Mouse (Mus musculus) lung, embryonic 16.5 days (tissue): ENCODE results near the gene 1700012B07Rik. TPM values are rescaled to one million over a fixed set of nuclear protein-coding genes. Genes with fewer than 3 reads are reported as not detected.

Experiments used
- ATAC-seq: fragments of 200-750 bp; cut with Nextera tagmentation; 2 replicates; pipeline ENCODE4 v1.8.0; 2017; ENCODE audit warnings: low read depth, mild to moderate bottlenecking, moderate library complexity
- H3K27ac ChIP-seq: fragments of 300-500 bp; sonication (generic); 2 replicates; pipeline ENCODE4 v1.5.1; 2014; ENCODE audit warnings: mild to moderate bottlenecking, control low read depth, low read length
- H3K27me3 ChIP-seq: fragments of 300-500 bp; sonication (generic); 2 replicates; pipeline ENCODE4 v1.6.1; 2014; ENCODE audit warnings: low read depth, low read length, mixed read lengths; ENCODE audit not compliant: control insufficient read depth, insufficient read depth
- H3K36me3 ChIP-seq: fragments of 300-500 bp; sonication (generic); 2 replicates; pipeline ENCODE4 v1.6.1; 2014; ENCODE audit warnings: low read length; ENCODE audit not compliant: control insufficient read depth, insufficient read depth
- H3K4me1 ChIP-seq: fragments of 300-500 bp; sonication (generic); replicated peaks from 2 replicates; pipeline ENCODE4 v1.6.1; 2014; ENCODE audit warnings: low read length, mixed read lengths; ENCODE audit not compliant: control insufficient read depth, insufficient read depth
- H3K4me2 ChIP-seq: fragments of 300-500 bp; sonication (generic); 2 replicates; pipeline ENCODE4 v1.6.1; 2014; ENCODE audit warnings: low read depth, low read length, control low read depth
- H3K4me3 ChIP-seq: fragments of 300-500 bp; sonication (generic); 2 replicates; pipeline ENCODE4 v1.5.1; 2014; ENCODE audit warnings: mild to moderate bottlenecking, low read length, control low read depth
- H3K9ac ChIP-seq: fragments of 300-500 bp; sonication (generic); 2 replicates; pipeline ENCODE4 v1.6.1; 2014; ENCODE audit warnings: low read length, control low read depth
- H3K9me3 ChIP-seq: fragments of 300-500 bp; sonication (generic); 2 replicates; pipeline ENCODE4 v1.6.1; 2016; ENCODE audit warnings: low read length; ENCODE audit not compliant: control insufficient read depth
- WGBS: fragments of 180-500 bp; shearing (Covaris S2); extraction: QIAGEN DNeasy Blood & Tissue Kit; methylation state at CpG from one replicate; pipeline ENCODE4 v1.1.7; 2014; 5-methylcytosine and 5-hydroxymethylcytosine counted together
- polyA plus RNA-seq: library from polyadenylated mRNA; unstranded; fragments of >200 nt; fragmentation: Nextera tagmentation; extraction: Ambion mirVana; gene quantifications from 2 replicates; pipeline ENCODE4 v1.2.1, GENCODE M21; 2015

The 1700012B07Rik gene
- polyA plus RNA-seq, 1 experiment from 2014 or later = not detected

GRCm38 (mm10) chr11:109745210-109745609 lies 82.6 kb downstream of the 1700012B07Rik start:
- 46% methylated on average over 4 of the region's 4 CpGs for WGBS

GRCm38 (mm10) chr11:109737967-109738366 lies 89.9 kb downstream of the 1700012B07Rik start:
- H3K4me1 ChIP-seq = no peaks in the 10 kb centered on the region; the same call in 1 of the 2 replicates
- H3K36me3 ChIP-seq = no peaks in the 10 kb centered on the region
- no peak overlapping the region for H3K4me2 ChIP-seq
- no peaks in the 10 kb centered on the region for H3K9me3 ChIP-seq
- no peak overlapping the region for H3K9ac ChIP-seq
- H3K27me3 ChIP-seq = no peaks in the 10 kb centered on the region
- WGBS = 26% methylated on average over 3 of the region's 3 CpGs
- H3K27ac ChIP-seq = peak overlapping the region; percentile 34
- peak; percentile 92 for ATAC-seq
- no peak overlapping the region for H3K4me3 ChIP-seq

More at GRCm38 (mm10) chr11:109745210-109745609, 82.6 kb downstream of the 1700012B07Rik start:
- Histone ChIP-seq H3K36me3 (no peaks in the 10 kb centered on the region), H3K4me1 (peaks cover 2% of the 10 kb centered on the region; the same call in 1 of the 2 replicates), H3K27me3 (no peaks in the 10 kb centered on the region), H3K27ac (no peak overlapping the region), H3K4me3 (no peak overlapping the region), H3K9ac (no peak overlapping the region), H3K4me2 (no peak overlapping the region), H3K9me3 (no peaks in the 10 kb centered on the region)
- no peak for ATAC-seq

Other genes starting within 250 kb of the 1700012B07Rik start
- 44.2 and 46.4 TPM in 2 replicates for gene Wipi1, start 216.1 kb downstream of the 1700012B07Rik start, polyA plus RNA-seq
- 393 and 407 TPM in 2 replicates for gene Prkar1a, start 178.6 kb downstream of the 1700012B07Rik start, polyA plus RNA-seq
- gene Fam20a, start 105.8 kb downstream of the 1700012B07Rik start, polyA plus RNA-seq = 3.3 and 3.4 TPM in 2 replicates
- 0.45 and 0.79 TPM in 2 replicates for gene Abca8b, start 167.8 kb upstream of the 1700012B07Rik start, polyA plus RNA-seq